Mouse (Mus musculus) heart, adult 11 months (tissue): ENCODE results near the gene Fam81a.
A peak's percentile ranks its signal among the peaks of the same experiment; 100 is the strongest.

Source experiments
- DNase-seq: peaks from one replicate; pipeline ENCODE4 v3.0.0; 2022

Fam81a gene

DNA sequence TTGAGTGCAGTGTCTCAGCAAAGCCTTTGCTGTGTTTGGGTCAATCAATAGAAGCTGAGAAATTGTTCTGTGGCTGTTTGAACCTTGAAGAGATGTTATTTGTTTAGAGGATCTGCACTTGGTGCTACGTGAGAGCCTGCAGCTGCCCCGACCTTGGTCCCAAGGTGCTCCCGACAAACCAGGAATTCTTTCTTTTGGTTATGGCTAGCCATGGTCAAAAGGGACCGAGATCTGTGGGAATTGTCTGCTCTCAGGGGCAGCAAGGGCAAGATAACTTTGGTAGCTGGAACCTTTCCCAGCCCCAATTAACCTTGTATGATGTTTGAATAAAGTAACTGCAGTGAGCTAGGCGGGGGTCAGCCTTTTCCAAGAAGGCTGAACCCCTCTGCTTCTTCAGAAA is 34.2 kb downstream of the Fam81a start:
- no peak for DNase-seq

DNA sequence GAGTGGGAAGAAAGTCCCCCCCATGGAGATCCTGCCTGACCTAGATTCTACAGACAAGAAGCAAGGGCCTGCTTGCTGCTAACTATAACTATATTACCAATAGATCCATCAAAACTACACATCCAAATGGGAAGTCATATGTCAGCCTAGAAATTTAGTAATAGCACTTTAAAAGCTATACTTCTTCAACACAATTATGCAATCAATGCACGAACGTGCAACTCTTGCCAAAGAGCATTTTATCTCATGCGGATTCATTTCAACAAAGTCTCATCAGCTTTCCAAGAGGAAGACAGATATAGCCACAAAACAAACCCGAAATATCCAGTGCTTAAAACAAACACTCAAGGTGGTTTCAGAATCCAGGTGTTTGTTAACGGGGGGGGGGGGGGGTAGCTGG is 36.8 kb downstream of the Fam81a start:
- DNase-seq = no peak

DNA sequence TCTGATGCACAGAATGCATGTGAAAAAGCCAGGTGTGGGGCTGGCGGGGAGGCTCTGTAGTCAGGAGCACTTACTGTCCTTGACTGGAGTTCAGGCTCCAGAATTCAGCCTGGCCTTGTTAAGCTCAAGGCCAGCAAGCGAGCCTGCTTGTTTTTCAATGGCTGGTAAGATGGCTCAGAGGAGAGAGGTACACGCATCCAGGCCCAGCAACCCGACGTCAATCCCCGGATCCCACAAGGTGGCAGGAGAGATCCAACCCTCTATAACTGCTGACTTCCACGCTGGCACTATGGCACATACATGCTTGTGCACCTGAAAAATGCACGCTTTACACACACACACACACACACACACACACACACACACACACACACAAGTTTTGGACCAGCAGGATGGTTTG is 39.3 kb downstream of the Fam81a start:
- DNase-seq = no peak

DNA sequence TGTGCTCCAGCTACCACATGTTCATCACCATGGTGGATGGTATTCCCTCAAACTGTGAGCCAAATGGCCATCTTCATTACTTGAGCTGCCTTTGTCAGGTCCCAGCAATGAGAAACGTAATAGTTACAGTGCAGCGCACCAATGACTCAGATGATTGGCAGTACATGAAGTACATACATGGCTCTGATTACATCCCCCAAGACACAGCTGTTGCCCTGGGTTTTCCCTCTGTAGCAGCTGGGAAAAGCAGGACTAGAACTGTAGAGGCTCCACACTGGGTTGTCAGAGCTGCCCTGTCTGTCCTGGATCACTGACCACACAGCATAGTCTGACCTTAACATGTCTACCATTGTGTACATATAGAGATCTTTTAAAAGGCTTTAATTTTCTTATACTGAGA is 44.8 kb downstream of the Fam81a start:
- DNase-seq = no peak

DNA sequence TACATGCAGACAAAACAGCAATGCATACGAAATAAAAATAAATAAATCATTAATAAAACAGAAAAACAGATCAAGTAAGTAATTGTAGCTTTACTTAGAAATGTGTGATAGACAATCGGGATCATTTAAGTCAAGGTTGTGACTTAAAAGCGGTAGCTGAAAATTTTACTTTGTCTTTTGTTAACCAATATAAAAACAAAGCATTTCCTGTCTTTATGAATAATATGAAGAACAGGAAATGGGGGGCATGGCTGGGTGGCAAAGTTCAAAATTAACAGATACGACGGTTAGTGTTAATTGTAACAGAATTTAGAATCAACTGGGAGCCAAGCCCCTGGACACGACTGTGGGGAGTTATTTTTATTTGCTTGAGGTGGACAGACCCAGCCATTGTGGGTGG is 47.3 kb downstream of the Fam81a start:
- DNase-seq = no peak

DNA sequence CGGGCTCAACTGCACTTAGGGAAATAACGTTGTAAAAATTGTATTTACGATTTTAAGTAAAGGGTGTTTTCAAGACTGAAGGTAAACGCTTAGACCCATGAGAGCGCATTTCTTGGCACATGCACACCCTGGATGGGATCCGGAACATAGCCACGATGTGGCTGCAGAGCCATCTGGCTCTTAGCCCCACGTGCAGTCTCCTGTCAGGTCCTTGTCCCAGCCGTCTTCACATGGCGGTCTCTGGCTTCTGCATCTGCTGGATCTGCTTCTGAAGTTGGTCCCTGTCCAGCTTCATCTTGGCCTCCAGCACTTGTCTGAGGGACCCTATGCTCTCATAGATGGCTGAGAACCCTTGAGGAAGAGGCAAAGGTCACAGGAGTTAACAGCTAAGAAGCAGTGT is 51.8 kb downstream of the Fam81a start:
- no peak for DNase-seq

DNA sequence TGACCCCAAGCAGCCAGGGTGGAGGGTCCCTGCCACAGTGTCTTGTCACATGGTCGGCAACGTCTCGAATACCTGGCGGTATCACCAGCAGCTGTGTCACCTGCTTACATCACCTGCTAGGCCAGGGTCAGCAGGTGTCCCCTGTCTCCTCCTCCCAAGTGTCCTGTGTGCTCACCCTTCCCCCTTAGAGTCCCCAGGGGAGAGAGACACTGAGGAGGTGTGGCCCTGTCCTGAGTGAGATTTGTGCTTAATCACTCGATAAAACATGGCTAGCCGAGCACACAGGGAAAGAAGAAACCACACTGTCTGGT is 53.6 kb downstream of the Fam81a start:
- DNase-seq = no peak

DNA sequence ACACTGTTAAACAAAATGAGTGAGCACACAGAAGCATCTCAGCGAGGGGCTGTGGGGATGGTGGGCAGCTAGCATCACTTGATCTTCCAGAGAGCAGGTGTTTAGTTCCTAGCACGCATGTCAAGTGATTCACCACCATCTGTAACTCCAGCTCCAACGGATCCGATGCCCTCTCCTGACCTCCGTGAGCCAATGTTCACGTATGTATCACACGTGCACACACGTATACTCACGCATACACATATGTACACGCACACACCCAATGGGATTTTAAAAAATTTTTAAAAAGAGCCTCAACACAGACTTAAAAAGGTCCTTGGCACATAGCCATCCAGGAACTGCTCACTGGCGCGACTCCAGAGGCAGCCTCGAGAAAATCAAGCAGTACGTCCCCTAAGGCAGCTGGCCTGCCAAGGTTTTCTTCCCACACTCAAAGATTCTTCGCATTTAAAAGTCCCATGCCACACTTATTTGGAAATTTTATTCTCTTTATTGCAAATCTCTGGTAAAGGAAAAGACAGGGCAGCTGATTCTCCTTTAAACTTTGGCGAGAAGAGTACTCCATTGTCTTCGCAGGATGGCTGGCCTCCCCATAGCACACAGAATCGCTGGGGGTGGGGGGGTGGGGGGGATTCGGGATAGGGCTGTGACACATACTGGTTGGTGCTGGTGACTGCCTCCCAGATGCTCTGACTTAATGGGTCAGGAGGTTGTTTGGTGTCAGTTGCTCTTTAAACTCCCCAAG is 54.1 kb downstream of the Fam81a start:
- peak; percentile 85 for DNase-seq

DNA sequence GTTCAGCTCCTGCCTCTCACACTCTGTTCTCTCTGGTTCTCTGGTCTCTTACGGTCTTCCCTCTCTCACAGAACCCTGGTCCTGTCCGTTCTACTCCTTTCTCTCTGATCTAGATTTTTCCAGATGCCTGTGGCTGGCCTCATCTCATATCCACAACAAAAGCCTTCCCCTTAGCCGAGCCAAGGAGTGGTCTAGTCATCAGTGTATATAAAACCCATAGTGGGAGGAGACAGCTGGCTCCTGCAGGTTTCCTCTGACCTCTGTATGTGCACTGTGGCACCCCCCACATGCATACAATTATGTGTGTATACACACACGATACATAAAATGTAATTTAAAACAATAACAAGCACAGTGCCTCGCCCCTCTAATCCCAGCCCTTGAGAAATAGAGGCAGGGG is 55.0 kb downstream of the Fam81a start:
- no peak for DNase-seq

DNA sequence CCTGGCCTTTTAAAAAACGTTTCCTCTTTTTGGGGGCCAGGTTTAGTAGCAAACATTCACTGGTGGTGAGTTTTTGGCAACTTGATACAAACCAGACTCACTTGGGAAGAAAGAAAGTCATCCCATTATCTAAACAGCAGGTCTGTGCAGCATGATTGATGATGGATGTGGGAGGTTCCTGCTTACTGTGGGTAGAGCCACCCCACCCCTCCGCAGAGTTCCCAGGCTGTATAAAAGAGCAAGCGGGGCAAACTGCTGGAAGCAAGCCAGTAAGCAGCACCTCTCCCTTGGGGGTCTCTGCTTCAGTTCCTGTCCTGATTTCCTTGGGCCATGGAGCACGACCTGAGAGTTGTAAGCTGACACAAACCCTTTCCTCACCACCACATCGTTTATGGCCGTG is 56.3 kb downstream of the Fam81a start:
- peak; percentile 88 for DNase-seq

DNA sequence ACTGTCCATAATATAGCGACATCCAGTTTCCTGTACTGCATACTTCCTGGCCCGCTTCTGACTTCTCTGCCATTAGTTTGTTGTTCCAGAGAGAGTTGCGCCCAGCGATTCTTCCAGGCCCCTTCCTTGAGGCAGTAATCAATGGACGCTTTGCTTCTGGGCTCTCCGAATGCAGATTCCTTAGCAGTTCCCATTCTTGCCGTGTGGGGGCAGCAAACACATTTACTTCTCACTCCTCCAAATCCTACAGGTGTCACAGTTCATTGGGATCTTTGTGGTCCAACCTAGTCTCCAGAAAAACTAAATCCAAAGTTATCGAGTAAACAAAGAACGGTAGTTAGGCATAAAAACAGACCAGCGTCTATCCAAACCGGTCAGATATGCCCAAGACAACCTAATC is 58.3 kb downstream of the Fam81a start:
- DNase-seq = no peak

DNA sequence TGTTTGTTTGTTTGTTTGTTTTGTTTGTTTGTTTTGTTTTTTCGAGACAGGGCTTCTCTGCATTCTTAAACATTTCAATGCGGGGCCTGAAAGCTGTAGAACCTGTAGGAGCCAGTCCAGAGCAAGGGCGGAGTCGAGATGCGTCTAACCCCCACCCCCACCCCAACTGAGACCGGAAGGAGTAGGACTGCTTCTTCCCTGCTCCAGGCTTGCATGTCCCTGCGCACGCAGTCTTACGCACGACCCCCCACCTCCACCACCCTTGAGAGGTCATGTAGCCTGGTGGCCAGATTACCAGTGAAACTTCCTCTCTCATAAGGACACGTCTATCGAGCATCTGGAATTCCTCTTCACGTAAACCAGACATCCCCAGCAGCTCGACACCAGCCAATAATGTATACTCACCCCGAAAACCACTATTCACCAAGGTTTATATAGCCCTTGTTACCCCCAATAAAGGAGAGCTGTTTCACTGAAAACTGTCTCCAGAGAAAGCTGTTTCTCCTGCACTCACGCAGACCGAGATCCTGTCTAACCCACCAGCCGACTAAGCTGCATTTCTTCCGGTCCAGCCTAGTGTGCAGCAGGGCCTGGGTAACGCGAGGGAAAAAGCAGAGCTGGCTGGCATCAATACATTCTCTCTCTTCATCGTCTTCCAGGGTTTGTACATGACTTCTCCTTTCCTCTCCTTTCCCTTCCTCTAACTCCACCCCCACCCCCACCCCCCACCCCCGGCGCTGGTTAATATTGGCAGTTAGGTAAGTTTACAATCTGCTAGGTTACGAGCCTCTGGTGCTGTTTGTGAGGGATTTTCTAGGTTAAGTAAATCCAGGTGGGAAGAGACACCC is 59.8 kb downstream of the Fam81a start:
- no peak for DNase-seq

DNA sequence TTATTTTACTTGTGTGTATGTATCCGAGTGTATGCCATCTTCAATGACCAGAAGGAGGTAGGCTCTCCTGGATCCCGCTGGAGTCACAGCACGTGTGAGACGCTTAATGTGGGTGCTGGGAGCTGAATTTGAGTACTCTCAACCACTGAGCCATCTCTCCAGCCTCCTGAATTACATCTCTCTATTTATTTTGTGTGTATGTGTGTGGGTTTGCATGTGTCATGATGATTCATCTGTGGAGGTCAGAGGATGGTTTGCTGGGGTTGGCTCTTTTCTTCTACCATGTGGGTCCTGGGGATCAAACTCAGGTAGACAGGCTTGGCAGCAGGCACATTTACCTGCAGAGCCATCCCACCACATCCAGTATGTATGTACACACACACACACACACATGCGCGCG is 60.6 kb downstream of the Fam81a start:
- DNase-seq = no peak

DNA sequence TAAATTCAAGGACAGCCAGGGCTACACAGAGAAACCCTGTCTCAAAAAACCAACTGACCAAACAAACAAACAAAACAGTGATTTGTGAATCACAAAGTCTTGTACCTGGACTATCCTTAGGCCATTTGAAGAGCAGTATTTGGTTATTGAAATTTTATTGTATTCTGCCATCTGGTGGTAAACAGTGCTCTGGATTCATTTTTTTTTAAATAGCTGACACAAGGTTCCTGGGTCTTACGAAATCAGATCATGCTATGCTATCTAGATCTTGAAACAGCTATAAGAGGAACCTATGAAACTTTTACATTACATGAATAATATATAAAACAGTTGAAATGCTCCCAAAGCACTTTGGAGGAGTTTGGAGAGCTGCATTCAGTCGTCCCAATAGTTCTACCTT is 61.4 kb downstream of the Fam81a start:
- no peak for DNase-seq

DNA sequence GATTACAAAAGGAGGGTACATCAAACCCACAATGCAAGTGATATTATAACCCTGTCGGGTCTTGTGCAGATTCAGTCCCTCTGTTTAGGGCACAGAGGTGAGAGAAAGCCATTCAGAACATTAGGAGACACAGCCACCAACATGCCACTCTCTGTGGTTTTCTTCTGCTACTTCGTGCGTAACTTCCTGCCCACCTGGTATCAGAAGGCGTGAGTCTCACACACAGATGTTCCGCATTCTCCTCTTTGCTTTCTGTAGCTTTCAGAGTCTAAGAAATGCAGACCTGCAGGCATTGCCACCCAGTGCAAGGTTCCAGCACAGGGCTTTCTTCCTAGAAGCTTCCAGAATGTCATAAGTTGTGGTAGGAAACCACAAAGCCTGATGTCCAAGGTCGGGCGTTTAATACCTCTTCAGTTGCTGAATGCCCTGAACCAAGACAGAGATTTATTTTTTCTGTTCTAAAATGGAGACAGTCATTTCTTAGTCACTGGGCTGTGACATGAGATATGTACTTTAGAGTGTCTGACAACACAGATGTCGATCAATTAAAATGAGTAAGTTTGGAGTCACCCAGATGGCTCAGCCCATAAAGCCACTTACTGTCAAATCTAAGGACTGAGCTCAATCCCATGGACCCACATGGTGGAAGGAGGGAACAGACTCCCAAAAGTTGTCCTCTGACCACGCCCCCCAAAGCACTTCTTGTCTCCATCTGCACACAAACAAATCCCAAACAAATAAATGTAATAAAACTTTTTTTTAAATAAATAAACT is 62.1 kb downstream of the Fam81a start:
- DNase-seq = no peak

DNA sequence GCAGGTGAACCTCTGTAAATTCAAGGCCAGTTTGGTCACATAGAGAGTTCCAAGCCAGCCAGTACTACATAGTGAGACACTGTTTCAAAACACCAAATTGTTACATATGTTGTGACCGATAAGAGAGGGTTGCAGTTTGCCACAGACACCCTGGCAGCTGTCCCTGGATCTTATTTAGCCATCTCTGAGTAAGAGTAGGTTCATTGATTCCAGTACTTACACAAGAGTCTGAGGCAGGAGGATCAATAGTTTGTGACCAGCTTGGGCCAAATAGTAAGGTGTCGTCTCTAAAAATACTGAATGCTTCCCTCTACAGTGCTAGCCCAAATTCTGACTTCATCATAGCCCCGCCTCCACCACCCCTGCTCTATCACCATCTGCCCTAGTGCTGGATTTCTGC is 64.3 kb downstream of the Fam81a start:
- DNase-seq = no peak

DNA sequence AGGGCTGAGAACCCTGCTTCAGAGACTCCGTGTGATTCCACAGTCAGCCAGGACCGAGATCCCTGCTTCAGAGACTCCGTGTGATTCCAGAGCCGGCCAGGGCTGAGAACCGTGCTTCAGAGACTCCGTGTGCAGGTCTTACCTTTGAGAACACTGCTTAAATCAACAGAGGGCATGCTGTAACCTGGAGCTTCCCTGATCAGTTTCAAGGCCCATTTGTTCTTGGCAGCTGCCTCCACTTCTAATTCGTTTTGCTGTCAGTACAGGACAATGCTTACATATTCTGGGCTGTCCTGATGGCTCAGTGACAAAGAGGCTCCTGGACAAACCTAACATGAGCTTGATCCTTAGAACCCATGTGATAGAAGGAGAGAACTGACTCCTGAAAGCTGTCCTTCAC is 65.2 kb downstream of the Fam81a start:
- DNase-seq = no peak

DNA sequence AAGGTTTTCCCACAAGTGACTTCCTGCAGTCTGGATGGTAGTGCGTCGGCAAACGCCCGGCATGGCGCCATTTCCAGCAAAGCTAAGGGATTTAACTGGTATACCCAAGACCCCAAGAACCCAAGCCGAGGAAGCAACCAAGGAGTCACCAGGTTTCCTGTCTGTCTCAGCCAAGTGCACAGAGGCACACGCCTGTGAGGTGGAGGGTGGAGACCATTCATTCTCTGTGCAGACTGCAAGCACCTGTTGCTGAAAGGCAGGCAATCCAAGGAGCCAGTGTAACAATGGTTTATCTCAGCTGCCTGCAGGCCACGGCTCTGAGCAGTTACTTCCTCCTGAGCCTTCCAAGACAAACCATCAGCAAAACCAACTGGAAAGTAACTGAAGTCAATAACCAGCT is 70.0 kb downstream of the Fam81a start:
- DNase-seq = peak; percentile 94

DNA sequence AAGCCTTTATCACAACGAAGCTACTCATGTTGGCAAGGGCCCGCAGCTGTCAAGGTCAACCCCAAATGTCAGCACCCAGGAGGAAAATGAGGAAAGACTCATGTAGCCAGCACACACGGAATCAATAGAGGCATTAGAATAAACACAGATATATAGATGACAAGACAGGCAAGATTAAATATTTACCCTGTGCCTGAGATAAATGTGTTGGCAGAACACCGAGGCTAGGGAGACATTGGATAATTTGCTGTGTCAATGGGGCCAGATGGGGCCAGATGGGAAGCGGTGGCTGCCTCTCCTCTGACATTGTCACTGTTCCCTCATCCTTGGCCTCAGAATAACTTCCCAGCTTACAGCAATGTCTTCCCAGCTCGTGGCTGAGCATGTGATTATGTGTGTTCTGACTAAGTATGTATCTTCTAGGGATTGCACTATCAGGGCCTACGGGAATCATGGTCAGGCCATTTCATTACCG is 72.4 kb downstream of the Fam81a start:
- peak; percentile 98 for DNase-seq

DNA sequence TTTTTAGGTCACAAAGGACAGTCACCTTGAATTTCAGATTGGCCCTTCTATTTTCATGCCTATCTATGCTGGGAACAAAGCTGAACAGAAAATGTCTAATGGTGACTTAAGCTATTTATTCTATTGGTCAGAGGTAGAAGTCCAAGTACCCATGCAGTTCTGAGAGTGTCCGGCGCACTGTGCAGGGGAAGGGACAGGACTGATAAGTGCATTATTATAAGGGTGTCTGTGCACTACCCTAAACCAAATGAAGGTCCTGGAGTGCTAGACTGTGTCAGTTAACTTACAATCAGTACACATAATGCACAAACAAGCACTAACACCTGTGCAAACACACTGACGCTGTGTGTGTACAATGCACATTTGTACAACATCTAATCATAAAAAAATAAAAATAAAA is 74.9 kb downstream of the Fam81a start:
- DNase-seq = no peak

DNA sequence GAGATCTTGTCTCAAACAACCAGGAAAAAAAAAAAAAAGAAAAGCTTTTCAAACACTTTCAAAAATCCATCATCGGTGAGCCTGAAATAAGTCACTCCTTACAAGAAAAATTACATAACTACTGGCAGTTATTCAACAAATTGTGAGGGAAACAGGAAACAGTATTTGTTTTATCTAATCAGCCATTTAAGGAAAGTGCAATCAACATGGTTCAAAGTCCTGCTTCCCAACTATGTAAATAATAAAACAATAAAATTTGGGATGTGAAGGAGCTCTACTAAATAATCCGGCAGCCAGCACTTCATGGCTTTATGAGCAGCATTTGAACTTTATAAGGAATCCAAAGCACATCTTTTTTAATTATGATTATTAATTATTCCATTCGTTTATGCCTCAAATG is 80.3 kb downstream of the Fam81a start:
- DNase-seq = no peak

DNA sequence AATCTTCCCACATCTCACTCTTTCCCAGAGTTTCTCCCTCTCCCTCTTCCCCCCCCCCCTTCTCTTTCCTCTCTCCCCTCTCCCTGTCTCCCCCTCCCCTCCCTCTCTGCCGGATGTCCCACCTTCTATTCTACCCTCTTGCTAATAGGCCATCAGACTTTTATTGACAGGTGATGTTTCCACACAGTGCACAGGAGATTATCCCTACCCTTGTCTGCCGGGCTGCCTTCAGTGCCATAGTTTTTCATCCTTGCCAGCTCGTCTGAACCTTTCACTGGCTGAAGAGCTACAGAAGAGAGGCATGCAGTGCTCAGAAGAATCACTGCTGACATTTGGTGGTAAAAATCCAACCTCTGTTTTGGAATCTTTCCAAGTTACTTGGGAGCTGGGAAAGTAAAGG is 88.9 kb downstream of the Fam81a start:
- DNase-seq = no peak

DNA sequence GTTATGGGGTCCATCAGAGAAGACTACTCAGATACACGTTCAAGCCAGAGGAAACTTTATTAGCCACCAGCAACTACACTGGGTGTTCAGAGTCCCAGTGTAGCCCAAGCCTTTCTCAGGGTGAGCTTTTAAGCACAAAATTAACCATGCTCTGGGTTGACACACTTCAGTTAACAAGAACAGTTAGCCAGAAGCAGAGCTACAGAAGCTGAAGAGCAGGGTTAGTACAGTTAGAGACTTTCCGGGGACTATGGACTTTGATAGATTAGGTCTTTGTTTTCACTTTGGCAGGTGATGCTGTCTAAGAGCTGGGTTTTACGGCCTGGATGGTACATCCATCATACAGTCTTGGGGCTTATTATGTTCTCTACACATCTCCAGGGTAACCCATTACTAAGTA is 89.6 kb downstream of the Fam81a start:
- DNase-seq = no peak

DNA sequence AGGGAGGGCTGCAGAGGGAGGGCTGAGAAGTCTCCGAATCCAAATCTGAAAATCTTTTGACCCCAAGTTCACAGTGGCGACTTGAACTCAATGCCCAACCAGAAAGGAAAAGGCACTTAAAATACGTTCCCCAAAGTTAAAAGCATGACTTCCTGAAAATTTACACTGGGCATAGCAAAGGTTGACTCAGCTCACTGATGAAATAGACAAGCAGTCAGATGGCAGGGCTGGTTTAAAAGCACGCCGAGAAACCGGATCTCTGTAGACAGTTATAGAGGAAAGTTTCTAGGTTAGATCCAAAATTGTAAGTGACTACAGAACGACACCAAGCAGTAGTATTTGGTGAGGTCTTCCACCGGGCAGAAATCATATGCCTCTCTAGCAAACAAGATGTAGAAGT is 92.5 kb downstream of the Fam81a start:
- no peak for DNase-seq
